Mouse (Mus musculus) thymus, postnatal 36 days (tissue): ENCODE data around the gene Nme7.
A peak's percentile ranks its signal among the peaks of the same experiment; 100 is the strongest.

Source experiments
- DNase-seq, 2 experiments: peaks; one replicate each; pipeline ENCODE4 v3.0.0; 2022; ENCODE audit warnings: mixed read lengths in 2 of 2

The Nme7 gene

DNA sequence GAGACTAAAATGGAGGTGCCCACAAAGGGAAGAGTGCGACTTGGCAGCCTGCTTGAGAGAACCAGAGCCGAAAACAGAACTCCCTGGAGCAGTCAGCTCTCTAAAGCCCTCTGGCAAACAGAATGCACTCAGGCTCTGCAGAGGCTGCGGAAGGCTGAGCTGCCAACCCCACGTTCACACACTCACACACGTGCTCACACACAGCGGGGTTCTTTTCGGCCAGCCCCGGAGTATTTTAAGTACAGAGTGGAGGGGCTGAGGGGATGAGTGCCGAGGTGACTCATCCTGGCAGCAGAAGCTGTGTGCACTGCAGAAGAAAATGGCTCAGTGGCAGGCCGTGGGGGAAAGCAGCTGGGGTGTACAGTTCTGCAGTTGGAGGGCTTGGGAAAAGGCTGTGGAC is 157.8 kb downstream of the Nme7 start:
- peak in 1 of 2 experiments; percentile 9 for DNase-seq

DNA sequence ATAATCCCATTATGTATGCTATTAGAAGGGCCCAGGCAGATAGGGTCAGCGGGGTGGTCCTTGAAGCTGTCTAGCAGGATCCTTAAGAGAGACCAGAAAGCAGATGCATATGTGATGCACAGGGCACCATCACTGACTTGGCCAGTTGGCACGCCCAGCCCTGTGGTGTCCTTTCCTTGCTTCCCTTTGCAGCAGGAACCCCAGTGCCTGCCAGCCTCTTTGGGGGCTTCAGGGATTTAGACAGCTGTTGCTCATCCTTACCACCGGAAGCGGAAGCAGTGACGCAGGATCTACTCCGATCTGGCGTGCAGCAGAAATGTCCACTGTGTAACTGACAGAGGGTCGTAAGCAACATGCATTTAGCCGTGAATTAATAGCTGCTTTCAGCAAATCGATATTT is 163.5 kb downstream of the Nme7 start:
- DNase-seq, result no peak

- no peak for DNase-seq
Observed at GRCm38 (mm10) chr1:164468329-164468728, 164.4 kb downstream of the Nme7 start.

DNA sequence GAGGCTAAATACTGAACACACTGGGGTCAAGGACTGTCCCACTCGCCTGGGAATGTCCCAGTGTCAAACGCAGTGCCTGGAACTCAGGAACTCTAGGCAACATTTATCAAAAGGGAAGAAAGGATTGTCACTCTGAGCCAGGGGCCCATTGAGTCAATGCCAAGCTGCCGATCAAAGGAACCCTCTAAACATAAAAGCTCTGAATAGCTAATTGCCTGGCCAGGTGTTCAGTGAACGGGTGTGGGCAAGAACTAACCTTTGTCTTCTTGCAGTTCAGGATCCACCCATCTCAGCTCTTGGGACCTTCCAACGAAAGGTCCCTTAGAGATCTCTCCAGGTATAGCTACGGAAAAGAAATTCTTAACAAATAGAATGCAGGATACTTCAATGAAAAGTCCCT is 167.1 kb downstream of the Nme7 start:
- no peak for DNase-seq

DNA sequence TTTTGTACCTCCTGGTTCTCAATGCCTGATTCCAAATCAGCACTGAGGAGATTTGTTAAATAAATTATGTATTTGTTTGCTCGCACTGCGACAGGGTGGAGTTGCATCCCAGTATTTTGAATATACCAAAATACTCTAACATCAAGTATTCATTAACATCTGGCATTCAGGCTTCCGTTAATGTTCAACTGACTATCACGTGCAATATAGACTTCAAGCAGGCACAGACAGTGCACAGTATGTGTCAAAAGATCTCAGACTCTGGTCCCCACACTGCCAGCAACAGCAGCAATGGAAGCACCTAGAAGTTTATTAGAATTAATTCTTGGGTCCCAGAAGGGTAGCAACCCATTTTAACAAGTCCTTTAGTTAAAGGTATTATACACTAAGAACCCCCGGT is 167.7 kb downstream of the Nme7 start:
- no peak for DNase-seq

GRCm38 (mm10) chr1:164473398-164473797 is 169.5 kb downstream of the Nme7 start:
- no peak for DNase-seq

- no peak for DNase-seq
Observed at GRCm38 (mm10) chr1:164474310-164474709, 170.4 kb downstream of the Nme7 start.

- no peak for DNase-seq
Observed at GRCm38 (mm10) chr1:164474778-164475511, 171.0 kb downstream of the Nme7 start.

DNA sequence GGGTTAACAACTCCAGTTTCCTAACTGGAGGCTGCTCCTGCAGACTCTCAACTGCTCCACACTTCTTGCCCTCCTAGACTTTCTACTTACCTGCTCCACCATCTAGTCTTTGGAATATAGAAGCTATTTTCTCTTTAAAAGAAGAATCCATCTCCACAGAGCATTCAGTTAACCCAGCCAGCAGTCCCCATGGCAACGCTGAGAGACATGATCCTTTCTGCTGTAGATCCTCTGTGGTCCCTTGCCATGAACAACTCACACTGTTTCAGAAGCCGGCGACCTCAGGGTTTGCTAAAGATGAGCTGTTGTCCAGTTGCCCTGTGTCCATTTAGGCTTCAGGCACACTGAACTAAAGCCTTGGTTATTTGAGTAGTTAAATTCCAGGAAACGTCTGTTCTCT is 172.0 kb downstream of the Nme7 start:
- DNase-seq, result no peak

GRCm38 (mm10) chr1:164480755-164481644 is 177.1 kb downstream of the Nme7 start:
- no peak for DNase-seq

- no peak for DNase-seq
Observed at GRCm38 (mm10) chr1:164481645-164482354, 177.9 kb downstream of the Nme7 start.

- no peak for DNase-seq
Observed at GRCm38 (mm10) chr1:164482833-164483232, 178.9 kb downstream of the Nme7 start.

DNA sequence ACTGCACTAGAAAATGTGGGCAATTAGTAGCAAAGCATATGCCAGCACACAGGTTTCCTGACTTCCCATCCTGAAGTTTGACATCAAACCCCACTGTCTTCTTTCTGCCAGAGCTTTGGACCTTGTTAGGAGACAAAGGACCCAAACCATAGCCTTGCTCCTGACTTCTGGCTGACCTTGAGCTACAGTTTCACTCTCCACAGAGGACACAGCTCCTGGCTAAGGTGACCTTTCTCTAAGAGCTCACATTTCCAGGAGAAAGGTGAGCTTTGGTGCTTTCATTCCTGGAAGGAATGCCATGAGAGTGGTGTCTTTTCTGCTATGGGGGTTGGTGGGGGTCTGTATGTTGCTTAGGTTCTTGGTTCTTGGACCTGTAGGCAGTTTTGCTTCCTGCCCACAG is 179.8 kb downstream of the Nme7 start:
- no peak for DNase-seq
